Mouse (Mus musculus) regulatory T cell (primary cell): ENCODE measurements at regions not wholly inside any gene's neighbourhood (a gene's known extent, or its start where the extent isn't known, plus 50 kb on each side); places are given as distances from the start of the nearest gene placed in this dataset.

ENCODE experiments used
- in situ Hi-C: fragments of 300-600 bp; cut with MboI, MseI; formaldehyde crosslinking; loops from one replicate; pipeline ENCODE4 v1.15.1; 2025; ENCODE audit warnings: high pct_unique_total_duplicates

- in situ Hi-C loops, result no loop called here
These were observed 54.1 kb upstream of the 1700012A03Rik start for GRCm38 (mm10) chr6:31995977-31996376.

- in situ Hi-C loops, result no loop called here
These were observed 54.8 kb upstream of the 1700012A03Rik start for GRCm38 (mm10) chr6:31995249-31995648.

- in situ Hi-C loops, result no loop called here
These were observed 64.3 kb upstream of the 1700012A03Rik start for GRCm38 (mm10) chr6:31985698-31986097.

GRCm38 (mm10) chr6:31976705-31977104 lies 73.3 kb upstream of the 1700012A03Rik start:
- in situ Hi-C loops, result no loop called here

GRCm38 (mm10) chr6:31948063-31948481 lies 102.0 kb upstream of the 1700012A03Rik start:
- in situ Hi-C loops, result no loop called here

GRCm38 (mm10) chr6:31946572-31946971 lies 103.5 kb upstream of the 1700012A03Rik start:
- in situ Hi-C loops, result no loop called here

- in situ Hi-C loops, result no loop called here
These were observed 104.7 kb upstream of the 1700012A03Rik start for GRCm38 (mm10) chr6:31945347-31945746.

GRCm38 (mm10) chr6:31944546-31944945 lies 105.5 kb upstream of the 1700012A03Rik start:
- in situ Hi-C loops, result no loop called here

GRCm38 (mm10) chr6:31942696-31943095 lies 107.3 kb upstream of the 1700012A03Rik start:
- in situ Hi-C loops, result no loop called here

GRCm38 (mm10) chr6:31938216-31938814 lies 111.7 kb upstream of the 1700012A03Rik start:
- in situ Hi-C loops, result loop anchor here (5.0 to 10.0 kb wide), 2 partner anchors 379 to 656 kb away; no protein-coding TSS in a partner anchor

GRCm38 (mm10) chr6:31937146-31937545 lies 112.9 kb upstream of the 1700012A03Rik start:
- in situ Hi-C loops, result loop anchor here (5.0 to 10.0 kb wide), 2 partner anchors 380 to 658 kb away; no protein-coding TSS in a partner anchor

- in situ Hi-C loops, result loop anchor here (5.0 to 10.0 kb wide), 2 partner anchors 382 to 660 kb away; no protein-coding TSS in a partner anchor
These were observed 115.2 kb upstream of the 1700012A03Rik start for GRCm38 (mm10) chr6:31934826-31935225.

GRCm38 (mm10) chr6:31933956-31934355 lies 116.1 kb upstream of the 1700012A03Rik start:
- in situ Hi-C loops, result loop anchor here (10.0 kb wide), 1 partner anchor 661 kb away; no protein-coding TSS in a partner anchor

GRCm38 (mm10) chr6:31933364-31933763 lies 116.7 kb upstream of the 1700012A03Rik start:
- in situ Hi-C loops, result loop anchor here (10.0 kb wide), 1 partner anchor 661 kb away; no protein-coding TSS in a partner anchor

- in situ Hi-C loops, result loop anchor here (10.0 kb wide), 1 partner anchor 664 kb away; no protein-coding TSS in a partner anchor
These were observed 118.9 kb upstream of the 1700012A03Rik start for GRCm38 (mm10) chr6:31931116-31931515.

- in situ Hi-C loops, result no loop called here
These were observed 120.9 kb upstream of the 1700012A03Rik start for GRCm38 (mm10) chr6:31929165-31929564.

GRCm38 (mm10) chr6:31927181-31927580 lies 122.9 kb upstream of the 1700012A03Rik start:
- in situ Hi-C loops, result no loop called here

GRCm38 (mm10) chr6:31924669-31925046 lies 125.4 kb upstream of the 1700012A03Rik start:
- in situ Hi-C loops, result no loop called here

- in situ Hi-C loops, result no loop called here
These were observed 125.9 kb upstream of the 1700012A03Rik start for GRCm38 (mm10) chr6:31923951-31924668.

- in situ Hi-C loops, result no loop called here
These were observed 128.4 kb upstream of the 1700012A03Rik start for GRCm38 (mm10) chr6:31921561-31922152.

- in situ Hi-C loops, result no loop called here
These were observed 132.5 kb upstream of the 1700012A03Rik start for GRCm38 (mm10) chr6:31917411-31918131.

- in situ Hi-C loops, result no loop called here
These were observed 148.3 kb upstream of the 1700012A03Rik start for GRCm38 (mm10) chr6:31901791-31902190.
